Mouse (Mus musculus) brain, embryonic 18.5 days (tissue): ENCODE data around the gene Akr7a5.

Experiments used
- DNase-seq: peaks from one replicate; pipeline ENCODE4 v3.0.0-alpha.2; 2012; ENCODE audit warnings: low read depth, low spot score

Gene Akr7a5

DNA sequence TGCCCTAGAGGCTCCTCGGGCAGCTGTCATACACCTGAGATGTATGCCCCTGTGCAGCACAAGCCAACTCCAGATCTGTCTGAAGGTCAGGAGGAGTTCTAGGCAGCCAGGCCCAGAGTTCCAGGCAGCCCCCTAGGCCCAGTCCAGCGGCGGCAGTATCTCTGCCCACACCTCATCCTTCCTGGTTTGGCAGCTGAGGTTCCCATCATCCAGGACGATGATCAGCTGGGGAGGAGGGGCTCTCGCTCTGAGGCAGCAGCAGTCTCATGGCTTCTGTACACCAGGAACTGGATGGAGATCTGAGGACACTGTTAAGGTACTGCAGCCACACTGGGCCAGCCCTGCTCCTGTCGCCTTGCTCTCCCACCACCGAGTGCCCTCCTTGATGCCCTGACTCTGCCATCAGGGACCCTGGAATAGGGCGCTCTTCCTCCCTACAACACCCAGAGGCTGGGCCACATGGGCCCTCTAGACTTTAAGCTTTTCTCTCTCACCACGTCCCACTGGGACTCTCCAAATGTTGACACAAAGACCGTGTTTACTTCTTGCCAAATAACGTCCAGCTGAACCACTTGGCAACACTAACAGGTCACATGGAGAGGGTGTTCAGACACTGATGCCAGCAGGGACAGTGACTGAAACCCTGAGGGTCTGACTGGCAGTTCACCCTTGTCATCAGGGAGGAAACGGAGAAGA, 11.7 kb upstream of the Akr7a5 start:
- DNase-seq = no peak

DNA sequence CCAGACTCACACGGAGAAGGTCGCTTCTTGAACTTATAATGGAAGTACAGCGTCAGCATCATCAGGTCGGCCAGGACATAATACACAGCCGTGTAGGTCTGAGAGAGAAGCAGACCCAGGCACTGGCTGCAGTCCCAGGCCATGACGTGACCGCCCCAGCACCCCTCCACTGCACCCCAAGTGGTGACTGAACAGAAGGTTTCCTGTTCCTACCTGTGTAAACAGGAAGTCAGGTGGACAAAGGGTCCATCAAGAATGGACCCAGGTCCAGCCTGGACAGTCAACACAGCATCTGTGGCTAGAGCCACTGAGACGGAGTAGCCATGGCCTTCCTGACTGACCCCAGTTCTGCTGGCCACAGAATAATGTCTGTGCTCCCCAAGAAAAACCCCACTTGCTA, 8.8 kb upstream of the Akr7a5 start:
- DNase-seq = no peak

DNA sequence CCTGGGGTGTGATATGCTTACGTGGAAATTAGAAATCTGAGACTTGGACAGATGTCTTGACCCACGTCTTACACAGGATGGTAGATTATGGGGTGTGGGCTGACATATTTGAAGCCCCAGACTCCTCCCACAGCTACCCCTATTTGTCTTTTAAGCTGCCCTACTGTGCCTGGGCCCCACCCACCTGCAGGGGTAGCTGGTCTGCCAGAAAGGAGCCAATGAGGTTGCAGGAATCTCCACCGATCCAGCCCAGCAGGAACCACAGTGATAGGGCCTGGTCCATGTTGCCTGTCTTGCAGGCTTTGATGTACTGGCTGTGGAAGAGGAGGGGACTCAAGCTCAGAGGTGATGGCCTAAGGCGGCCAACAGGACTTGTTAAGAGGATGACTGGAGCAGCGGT, 8.3 kb upstream of the Akr7a5 start:
- DNase-seq = no peak

DNA sequence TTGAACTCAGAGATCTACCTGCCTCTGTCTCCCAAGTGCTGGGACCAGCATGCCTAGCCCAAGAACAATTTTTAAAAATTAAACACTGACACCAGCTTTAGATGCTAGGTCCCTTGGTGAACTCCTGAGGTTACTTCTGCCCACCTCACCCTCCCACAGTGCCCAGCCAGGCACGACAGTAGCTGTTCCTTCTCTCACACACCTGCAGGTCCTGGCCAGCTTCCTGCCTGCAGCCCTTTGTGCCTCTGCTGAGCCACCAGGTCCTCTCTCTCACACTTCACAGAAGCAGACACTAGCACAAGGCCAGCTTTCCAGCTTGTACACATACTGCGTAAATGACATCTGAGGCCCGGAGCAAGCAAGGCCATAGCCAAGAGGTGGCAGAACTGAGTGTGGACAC, 5.0 kb upstream of the Akr7a5 start:
- no peak for DNase-seq

DNA sequence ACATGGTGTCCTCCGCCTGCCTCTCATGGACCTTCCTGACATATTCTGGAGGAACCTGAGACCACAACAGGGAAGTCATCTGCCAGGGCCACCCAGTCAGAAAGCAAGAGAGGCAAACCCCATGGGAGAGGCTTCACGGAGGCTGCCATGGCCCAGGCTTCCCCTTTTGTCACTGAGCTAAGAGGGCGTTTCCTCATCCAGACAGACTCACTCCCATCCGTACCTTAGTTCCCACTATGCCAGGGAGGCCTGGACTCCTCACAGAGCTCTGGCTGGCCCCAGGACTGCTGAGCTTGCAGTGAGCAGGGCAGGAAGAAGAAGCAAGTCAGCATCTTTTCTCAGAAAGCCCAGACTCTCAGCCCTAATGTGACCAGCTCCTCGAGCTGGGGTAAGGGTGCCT, 2.6 kb upstream of the Akr7a5 start:
- DNase-seq = no peak

DNA sequence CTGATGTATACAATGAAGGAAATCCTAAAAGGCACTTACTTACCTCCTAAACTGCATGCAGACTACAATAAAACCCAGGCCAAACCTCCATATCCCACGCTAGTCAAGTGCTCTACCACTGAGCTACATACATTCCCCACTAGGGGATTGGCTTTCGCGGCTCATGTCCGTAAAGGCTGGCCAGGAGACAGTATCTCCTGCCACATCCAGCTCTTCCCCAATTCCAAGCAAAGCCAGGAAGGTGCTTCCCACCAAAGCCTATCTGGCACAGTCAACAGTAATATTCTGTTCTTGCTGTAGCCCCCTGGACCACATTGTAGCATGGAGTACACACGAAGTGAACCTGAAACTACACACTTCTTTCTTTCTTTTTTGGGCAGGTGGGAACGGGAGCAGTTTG, 893 bp upstream of the Akr7a5 start:
- DNase-seq = no peak

DNA sequence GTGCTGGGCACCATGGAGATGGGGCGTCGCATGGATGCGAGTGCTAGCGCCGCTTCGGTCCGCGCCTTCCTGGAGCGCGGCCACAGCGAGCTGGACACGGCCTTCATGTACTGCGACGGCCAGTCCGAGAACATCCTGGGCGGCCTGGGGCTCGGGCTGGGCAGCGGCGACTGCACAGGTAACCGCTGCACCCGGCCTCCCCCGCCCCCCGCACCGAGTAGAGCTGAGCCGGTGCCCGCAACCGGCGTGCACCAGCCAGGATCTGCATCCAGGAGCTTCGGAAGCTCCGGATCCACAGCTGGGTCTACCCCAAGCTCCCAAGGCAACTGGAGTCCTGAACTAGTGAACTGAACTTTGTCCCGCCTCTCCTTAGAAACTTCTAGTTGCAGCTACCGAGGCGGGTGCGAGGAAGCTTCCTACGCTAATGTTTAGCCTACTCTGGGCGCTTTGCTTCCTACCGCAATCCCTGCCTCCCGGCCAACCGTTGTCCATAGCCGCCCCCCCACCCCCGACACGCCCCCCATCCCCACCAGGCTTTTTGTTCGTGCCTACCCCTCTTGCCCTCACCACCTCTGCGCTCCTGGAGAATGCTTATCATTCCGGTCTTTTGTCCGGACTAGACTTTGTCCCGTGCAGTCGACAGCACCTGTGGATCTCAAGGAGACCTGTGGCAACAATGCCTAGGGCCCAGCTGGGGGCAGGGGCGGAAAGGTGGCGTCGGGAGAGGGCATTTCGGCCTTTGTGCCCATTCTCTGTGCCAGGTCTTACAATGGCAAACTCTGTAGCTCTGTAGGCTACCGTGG, 556 bp downstream of the Akr7a5 start:
- DNase-seq = no peak

DNA sequence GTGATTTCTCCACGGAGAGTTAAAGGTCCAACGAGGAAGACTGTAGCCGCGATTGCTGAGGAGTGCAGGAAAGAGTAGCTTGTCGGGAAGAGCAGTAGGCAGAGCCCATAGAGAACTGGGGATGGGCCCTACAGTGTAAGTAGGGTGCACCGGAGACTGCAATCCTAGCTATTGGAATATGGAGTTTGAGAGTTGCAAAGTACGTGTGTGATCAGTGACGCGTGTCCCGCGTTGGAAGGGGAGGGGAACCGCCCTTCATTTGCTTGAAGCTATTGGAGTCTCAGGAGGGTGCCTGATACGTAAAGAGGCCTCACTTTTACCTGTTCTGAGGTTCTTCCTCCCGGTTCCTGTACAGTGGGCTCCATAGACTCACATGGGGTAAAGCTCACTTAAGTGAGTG, 1.2 kb downstream of the Akr7a5 start:
- no peak for DNase-seq

DNA sequence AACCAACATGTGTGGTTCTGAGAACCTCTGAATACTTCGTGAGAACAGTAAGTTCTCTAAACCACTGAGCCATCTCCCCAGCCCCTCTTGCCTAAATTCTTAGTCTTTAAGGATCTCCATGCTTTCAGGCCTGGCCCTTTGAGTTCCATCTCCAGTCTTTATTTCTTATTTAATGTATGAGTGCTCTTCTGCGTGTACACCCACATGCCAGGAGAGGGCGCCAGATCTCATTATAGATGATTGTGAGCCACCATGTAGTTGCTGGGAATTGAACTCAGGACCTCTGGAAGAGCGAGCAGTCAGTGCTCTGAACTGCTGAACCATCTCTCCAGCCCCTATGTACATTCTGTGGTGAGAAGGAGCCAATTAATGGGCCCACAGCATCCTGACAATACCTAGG, 2.1 kb downstream of the Akr7a5 start:
- no peak for DNase-seq

DNA sequence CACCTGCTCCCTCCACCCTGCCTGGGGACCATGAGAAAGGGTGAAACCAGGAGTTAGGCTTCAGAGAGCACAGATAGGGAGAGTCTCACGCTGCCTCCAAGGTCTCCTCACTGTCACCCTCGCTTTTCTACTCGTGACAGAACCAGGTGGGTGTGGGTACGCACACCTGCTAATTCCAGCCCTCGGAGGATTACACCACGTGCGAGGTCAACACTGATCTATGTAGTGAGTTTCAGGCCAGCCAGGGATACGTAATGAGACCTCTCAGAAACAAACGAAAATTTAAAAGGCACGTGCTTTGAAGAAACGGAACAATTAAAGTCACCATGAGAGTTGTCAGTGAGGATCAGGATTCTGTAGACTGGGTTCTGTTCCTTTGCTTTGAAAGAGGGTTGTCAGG, 7.9 kb downstream of the Akr7a5 start:
- DNase-seq = no peak

DNA sequence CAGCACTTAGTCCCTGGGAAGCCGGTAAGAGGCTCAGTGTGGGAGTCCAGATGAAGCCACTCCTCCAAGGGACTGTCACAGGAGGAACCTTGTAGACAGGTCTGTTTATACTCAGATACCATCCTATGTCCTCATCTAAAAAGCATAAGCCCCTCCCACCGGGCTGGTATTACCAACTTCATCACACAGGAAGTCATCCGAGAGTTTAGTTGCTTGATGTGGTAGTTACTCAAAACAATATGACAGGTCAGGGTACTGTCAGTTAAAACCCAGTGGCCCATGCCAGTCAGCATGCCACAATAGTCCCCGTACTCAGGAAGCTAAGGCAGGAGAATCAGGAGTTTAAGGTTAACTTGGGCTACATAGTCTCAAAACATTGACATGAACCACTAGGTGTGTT, 9.2 kb downstream of the Akr7a5 start:
- no peak for DNase-seq

DNA sequence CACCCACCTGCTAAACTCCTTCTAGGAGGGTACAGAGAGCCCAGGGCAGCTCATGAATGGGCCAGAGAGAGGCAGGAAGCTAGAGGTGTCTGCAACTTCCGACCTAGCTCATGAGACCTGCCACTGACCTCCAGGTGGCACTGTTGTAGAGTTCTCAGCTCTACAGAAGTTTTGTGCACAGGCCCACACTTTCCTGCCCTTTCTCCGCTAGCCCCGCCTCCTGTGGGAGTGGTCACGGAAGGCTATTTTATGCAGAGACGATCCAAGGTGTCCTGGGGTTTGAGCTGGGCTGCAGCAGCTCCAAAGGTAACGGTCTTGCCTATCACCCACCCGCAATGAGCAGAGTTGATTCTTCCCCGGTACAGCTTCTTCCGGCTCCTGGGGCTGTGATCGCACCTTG, 20.1 kb downstream of the Akr7a5 start:
- DNase-seq = no peak

DNA sequence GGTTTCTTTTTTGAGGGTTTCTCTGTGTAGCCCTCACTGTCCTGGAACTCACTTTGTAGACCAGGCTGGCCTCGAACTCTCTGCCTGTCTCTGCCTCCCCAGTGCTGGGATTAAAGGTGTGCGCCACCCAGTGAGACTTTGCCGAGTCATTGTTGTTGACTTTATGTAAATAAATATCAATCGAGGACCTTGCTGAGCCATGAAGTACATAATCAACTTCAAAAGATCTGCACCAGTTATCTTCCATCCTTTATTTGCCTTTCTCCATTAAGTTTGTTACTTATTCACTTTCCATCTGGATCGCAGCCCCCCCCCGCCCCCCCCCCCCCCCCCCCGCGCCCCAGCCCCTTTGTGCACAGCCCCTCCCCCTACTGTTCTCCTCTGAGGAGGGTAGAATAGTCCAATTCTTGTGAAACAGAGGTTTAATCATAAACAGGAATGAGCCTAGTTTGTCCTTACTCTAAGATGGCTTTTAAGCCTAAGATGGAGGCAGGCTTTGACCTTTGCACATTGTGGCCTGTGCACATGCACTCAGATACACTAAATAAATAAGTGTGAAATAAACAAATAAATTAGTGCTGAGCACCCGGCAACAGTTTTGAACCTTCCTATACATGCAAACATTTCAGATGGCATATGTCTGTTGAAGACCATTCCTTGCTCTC, 24.2 kb downstream of the Akr7a5 start:
- no peak for DNase-seq

DNA sequence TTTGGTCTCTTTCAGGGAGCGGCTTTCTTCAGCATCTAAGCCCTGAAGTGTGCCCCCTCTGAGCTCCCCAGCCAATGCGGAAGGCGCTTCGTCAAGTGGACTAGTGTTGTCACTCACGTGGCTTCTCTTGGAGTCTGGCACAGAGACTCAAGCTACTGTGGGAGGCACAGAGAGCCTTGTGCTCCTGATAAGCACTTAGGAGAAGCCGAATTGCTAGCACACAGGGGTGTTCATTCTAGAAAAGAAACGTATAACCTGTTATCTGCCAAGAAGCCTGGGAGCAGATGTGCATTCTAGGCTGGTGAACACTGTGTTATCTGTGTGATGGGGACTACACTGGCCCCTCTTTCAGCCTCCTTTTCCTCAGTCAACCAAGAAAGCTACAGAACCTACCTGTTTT, 25.0 kb downstream of the Akr7a5 start:
- DNase-seq = no peak

DNA sequence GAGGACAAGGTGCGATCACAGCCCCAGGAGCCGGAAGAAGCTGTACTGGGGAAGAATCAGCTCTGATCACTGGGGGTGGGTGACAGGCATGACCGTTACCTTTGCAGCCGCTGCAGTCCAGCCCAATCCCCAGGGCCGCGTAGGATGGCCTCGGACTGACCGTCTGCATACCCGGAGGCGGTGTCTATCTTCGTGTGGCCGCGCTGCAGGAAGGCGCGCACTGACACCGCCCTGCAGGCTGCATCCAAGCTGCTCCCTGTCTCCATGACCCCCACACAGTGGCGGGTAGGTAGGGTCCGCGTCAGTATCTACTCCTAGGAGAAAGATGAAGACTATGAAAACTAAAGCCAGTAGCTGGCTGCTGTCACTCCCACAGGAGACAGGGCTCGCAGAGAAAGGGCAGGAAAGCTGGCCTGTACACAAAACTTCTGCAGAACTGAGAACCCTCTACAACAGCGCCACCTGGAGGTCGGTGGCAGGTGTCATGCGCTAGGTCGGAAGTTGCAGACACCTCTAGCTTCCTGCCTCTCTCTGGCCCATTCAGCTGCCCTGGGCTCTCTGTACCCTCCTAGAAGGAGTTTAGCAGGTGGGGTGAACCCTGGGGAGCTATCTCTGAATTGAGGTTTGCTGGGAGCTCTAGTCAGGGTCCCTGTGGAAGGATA, 26.4 kb downstream of the Akr7a5 start:
- DNase-seq = no peak

DNA sequence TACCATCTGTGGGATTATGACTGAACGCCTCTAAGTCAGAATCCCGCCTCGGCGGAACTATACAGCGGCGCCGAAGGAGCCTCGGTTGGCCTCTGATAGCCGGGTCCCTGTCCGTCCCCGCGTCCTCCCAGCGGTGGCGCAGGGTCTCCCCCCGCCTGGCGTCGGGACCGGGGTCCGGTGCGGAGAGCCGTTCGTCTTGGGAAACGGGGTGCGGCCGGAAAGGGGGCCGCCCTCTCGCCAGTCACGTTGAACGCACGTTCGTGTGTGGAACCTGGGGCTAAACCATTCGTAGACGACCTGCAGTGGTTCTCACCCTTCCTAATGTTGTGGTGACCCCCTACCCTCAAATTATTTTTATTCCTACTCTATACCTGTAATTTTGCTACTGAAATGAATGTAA, 27.6 kb downstream of the Akr7a5 start:
- DNase-seq = no peak

DNA sequence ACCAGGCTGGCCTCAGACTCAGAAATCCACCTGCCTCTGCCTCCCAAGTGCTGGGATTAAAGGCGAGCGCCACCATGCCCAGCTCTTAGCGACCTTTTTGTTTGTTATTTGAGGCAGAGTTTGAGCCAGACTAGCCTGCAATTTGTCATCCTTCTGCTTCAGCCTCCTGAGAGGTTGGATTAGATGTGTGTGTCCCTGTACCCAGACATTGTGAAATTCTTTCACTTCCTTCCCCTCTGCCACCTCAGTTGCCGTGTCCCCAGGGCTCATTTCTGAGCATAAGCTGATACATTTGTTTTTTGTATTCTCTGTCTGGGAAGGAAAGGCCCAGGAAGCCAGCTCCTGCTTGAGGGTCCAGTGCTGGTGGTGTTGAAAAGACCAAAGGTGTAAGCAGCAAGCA, 30.3 kb downstream of the Akr7a5 start:
- no peak for DNase-seq

DNA sequence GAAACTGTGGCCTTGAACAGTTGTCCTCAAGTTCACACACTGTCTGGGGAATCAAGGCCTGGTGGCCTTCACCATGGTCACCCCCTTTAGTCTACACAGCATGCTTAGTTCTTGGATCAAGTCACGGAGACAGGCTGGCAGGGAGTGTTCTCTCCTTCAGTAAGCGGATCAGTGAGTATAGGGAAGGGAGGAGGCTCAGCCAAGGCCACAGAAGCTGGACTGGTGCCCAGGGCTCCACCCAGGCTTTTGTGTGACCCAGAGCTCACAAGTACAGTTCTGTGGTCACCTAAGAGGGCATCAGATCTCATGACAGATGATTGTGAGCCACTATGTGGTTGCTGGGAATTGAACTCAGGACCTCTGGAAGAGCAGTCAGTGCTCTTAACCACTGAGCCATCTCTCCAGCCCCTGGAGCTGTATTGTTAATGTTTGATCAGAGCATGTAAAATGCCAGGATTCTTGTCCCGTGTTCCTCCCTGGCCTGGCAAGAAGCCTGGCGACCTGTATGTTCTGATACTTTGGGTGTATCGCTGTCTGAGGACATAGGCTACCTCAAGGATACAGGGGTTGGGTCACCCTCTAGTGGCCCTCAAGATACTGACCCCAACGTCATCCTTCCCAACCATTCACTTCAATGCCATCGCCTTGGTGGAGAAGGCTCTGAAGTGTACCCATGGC, 31.2 kb downstream of the Akr7a5 start:
- DNase-seq = no peak

DNA sequence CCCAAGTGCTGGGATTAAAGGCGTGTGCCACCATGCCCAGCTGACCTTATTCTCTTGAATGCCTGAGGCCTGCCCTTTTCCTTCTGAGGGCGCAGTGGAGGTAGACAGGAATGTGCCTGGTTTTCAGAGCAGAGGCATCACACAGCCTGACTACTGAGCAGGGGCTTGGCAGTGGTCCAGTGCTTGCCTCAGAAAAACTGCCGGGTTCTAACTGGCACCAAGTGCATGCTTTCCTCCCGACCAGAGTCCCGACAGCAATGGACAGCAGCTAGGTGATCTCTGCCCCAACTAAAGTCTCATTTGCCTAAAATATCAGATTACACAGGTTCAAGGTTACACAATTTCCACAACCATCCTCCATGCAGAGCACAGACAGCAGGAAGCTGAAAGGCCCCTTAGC, 33.2 kb downstream of the Akr7a5 start:
- no peak for DNase-seq

DNA sequence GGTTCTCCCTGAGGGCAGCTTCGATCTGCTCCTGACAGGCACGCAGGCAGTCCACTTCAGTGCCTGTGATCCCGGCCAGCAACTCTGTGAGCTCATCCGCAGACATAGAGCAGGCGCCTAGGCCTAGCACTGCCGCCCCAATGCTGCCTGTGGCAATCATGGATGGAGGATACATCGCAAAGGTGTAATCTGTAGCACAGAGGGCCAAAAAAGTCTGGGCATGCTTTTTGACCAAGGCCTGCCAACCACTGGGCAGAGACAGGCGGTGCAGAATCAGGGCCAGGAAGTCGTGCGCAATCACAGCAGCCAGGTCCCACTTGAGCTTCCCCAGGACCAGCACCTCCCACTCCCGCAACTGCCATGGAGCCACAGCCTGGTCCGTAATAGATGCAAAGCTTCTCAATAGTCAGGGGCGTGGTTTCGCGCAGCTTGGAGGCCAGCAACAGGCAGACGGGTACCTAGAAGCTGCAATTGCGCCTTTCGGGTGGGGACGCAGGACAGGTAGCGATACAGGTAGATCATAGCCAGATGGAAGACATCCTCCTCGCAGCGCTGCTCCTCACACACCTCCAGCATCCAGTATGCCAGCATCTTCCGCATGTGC, 35.0 kb downstream of the Akr7a5 start:
- no peak for DNase-seq

DNA sequence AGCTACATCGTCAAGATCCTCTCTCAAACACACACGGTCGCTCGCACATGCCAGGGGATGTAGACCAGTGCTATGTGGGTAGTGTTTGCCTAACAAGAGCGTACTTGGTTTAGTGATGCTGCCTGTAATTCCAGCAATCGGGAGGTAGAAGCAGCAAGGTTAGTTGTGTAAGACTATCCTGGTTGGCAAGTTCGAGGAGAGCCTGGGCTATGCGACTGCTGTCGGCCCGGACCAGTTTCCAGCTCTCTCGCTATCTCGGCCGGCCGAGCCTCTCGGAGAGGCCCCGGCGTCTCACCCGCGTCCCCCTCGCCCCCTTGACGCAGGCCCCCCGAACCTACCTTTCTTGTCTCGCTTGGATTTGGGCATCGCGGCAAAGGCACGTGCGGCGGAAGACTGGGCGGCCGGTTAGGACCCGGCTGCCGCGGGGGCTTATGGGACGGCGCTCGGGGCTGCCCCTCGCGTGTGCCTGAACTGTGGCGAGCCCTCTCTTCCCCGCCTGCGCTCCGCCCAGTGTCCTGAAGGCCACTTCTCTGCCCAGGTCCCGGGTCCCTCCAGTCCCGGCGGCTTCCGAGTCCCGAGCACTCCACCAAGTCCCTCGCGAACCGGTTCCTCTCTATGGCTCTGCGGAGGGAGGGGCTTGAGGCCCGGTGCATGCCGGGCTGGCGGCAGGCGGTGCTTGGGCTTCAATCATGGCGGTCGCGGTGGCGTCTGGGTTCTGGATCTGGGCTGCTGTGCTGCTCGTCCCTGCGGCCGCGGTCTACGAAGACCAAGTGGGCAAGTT, 41.6 kb downstream of the Akr7a5 start, which contains the start of the genes Mrto4, Emc1 and Ubr4:
Gene Mrto4 (minus strand): TSS at position 646 of the 781 bp plus-strand sequence.
Gene Emc1 (plus strand): TSS at position 657 of the 781 bp plus-strand sequence.
Gene Ubr4 (plus strand): TSS at position 679 of the 781 bp plus-strand sequence.
- peak; percentile 76 for DNase-seq
